Mouse (Mus musculus): ENCODE data around the gene Olfr1310.
"Not testable (repeated sequence)": the region's sequence is repeated elsewhere in the genome, so short reads cannot be mapped to it uniquely, and the experiment has no call there.

Gene Olfr1310

DNA sequence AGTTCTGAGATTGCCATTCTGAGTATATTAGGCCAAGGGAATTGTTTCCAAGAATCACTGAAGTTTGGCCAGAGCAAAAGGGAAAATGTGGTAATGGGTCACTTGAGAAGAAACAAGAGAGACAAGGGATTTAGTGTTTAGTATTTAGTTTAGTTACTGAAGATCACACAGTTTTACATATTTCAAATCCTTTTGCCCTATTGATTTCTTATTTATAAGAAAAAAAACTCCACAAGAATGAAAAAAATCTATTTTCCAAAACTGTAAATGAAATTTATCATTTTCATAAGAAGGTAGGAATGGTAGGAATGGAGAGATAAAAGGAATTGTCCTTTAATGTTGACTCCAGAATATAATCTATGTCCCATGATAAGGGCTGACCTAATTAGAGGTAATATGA, at the start of gene Olfr1310:
Olfr1310 (minus strand) TSS at position 101 of the 400 bp plus-strand sequence.
- in situ Hi-C loops (cut with MboI; ENCODE audit: low pct_unique_long_range_greater_than_20kb in 1 of 2, low sequenced_read_pairs in 2 of 2, unreplicated experiment in 1 of 2), result no loop called here

DNA sequence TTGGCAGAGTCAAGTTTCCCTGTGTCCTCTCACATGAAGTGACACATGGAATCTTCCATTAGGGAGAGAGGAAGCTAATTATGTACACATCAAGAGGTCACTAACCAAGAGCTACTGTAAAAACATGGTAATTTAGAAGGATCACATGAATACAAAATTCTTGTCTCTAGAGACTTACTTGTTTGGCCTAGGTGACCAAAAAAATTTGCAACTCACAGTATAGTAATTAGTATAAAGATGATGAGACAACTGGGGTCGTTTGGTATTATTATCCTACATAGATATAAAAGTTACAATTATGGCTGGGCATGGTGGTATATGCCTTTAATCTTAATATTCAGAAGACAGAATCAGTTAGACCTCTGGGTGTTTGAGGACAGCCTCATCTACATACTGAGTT, 37.6 kb upstream of the Olfr1310 start, which contains the start of gene Olfr1312:
Olfr1312 (minus strand) TSS at position 101 of the 400 bp plus-strand sequence.
- in situ Hi-C loops (cut with MboI; ENCODE audit: low pct_unique_long_range_greater_than_20kb in 1 of 2, low sequenced_read_pairs in 2 of 2, unreplicated experiment in 1 of 2), result no loop called here

DNA sequence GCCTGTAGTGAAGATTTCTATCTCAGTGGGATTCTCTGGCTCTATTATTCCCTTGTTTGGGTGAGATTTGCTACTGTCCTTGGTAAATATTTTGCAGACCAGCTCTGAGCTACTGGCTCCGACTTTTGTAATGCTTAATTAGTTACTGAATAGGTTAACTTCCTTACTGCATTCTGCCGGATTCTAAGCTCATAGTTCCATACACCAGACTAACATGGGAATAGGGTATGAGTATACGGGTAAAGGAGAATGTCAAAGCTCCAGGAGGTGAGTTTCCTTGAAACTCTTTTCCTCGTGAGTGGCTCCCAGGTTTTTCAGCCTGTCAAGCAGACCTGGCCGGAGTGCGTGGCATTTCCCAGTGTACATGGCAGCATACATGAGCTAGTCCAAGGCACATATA, 14.5 kb upstream of the Olfr1310 start:
- in situ Hi-C loops (cut with MboI; ENCODE audit: low pct_unique_long_range_greater_than_20kb in 1 of 2, low sequenced_read_pairs in 2 of 2, unreplicated experiment in 1 of 2), result not testable (repeated sequence)

DNA sequence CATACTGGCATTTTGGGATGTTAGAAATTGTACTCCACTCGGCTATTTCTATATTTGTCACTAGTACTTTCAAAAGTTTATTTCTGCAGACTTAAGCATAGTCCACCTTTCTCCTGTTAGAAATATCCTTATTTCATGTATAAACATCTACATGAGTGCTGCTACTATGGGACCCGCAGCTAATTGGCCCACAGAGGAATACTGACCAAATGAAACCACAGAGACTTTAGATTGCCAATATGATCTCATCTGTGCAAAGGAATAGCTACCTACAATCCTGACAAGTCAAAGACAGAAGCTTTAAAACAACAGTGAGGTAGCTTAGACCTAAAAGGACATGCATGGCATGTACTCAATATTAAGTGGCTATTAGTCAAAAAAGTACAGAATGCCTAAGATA, 11.8 kb upstream of the Olfr1310 start, which contains the start of gene Olfr1311:
Olfr1311 (minus strand) TSS at position 101 of the 400 bp plus-strand sequence.
- in situ Hi-C loops (cut with MboI; ENCODE audit: low pct_unique_long_range_greater_than_20kb in 1 of 2, low sequenced_read_pairs in 2 of 2, unreplicated experiment in 1 of 2), result no loop called here

DNA sequence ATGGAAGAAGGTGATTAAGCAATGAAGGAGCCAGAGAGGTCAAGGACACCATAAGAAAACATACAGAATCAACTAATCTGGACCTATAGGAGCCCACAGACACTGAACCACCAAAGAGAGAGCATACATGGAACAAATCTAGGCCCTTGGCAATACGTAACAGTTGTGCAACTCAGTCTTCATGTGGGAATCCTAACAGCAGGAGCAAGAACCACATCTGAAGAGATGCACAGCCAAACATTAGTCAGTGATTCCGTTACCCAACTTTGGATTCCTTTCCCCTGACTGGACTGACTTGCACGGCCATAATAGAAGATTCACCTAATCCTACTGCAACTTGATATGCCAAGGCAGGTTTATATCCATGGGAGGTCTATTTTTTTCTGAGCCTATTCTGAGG, 2.4 kb upstream of the Olfr1310 start:
- in situ Hi-C loops (cut with MboI; ENCODE audit: low pct_unique_long_range_greater_than_20kb in 1 of 2, low sequenced_read_pairs in 2 of 2, unreplicated experiment in 1 of 2), result no loop called here

DNA sequence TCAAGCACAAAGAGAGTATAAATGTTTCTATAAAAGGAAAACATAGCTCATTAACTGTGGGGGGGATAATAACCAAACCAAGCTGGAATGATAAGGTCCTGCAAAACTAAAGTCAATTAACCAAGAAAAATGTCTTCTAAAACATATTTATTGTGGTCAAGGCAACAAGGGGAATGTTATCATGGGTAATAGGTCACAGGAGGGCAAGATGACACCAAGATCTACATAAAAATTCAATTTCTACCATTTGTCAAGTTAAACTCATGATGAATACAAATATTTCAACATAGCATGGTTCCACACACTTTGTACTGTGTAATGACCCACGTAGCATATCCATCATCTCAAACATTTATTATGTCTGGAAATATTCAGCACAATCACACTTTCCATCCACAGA, 22.3 kb downstream of the Olfr1310 start, which contains the start of gene Olfr1309:
Olfr1309 (minus strand) TSS at position 101 of the 400 bp plus-strand sequence.
- in situ Hi-C loops (cut with MboI; ENCODE audit: low pct_unique_long_range_greater_than_20kb in 1 of 2, low sequenced_read_pairs in 2 of 2, unreplicated experiment in 1 of 2), result no loop called here

DNA sequence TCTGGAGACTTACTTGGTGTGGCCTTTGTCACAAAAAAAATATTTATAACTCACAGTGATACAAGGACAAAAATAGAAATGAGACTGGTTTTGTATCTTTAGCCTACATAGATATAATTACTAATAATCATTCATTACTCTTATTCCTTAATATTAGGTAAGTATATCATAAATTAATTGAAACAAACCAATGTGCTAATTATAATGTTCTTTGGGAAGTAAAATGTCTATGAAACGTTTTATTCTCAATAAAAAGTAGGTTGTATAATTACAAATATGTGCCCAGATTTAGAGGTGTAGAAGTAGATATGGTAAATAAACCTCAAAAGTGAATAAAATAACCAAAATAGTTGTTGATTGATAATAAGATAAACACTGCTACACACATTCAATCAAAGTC, 47.7 kb downstream of the Olfr1310 start, which contains the start of gene Olfr1308:
Olfr1308 (minus strand) TSS at position 101 of the 400 bp plus-strand sequence.
- in situ Hi-C loops (cut with MboI; ENCODE audit: low pct_unique_long_range_greater_than_20kb in 1 of 2, low sequenced_read_pairs in 2 of 2, unreplicated experiment in 1 of 2), result no loop called here

Measured in mouse embryonic stem cell (cell line).